Mouse (Mus musculus) embryo, embryonic 10.5 days (tissue): Measurements from ENCODE around the gene Mpc1.
"Not testable (repeated sequence)": the region's sequence is repeated elsewhere in the genome, so short reads cannot be mapped to it uniquely, and the experiment has no call there.

ENCODE experiments used
- DNase-seq: peaks from one replicate; pipeline ENCODE4 v3.0.0-alpha.2; 2015; ENCODE audit warnings: low spot score

The Mpc1 gene

GRCm38 (mm10) chr17:8330602-8331001 is 47.9 kb downstream of the Mpc1 start:
- DNase-seq, result no peak

GRCm38 (mm10) chr17:8337159-8337558 is 54.5 kb downstream of the Mpc1 start, which contains the start of gene Prr18:
Gene Prr18, plus strand, starts transcription at chr17:8337459.
- not testable (repeated sequence) for DNase-seq

- no peak for DNase-seq
Observed at GRCm38 (mm10) chr17:8339666-8340374, 57.1 kb downstream of the Mpc1 start.

- peak; percentile 43 for DNase-seq
Observed at GRCm38 (mm10) chr17:8340407-8341359, 58.0 kb downstream of the Mpc1 start.

- no peak for DNase-seq
Observed at GRCm38 (mm10) chr17:8341360-8341963, 58.8 kb downstream of the Mpc1 start.

- DNase-seq, result no peak
Observed at GRCm38 (mm10) chr17:8342706-8343105, 60.0 kb downstream of the Mpc1 start.

GRCm38 (mm10) chr17:8343416-8343815 is 60.7 kb downstream of the Mpc1 start:
- no peak for DNase-seq
